Mouse (Mus musculus) neural tube, embryonic 15.5 days (tissue): ENCODE results near the gene Akap2. TPM values are rescaled to one million over a fixed set of nuclear protein-coding genes. Genes with fewer than 3 reads are reported as not detected.
A peak's percentile ranks its signal among the peaks of the same experiment; 100 is the strongest.

ENCODE experiments used
- ATAC-seq: fragments of 200-750 bp; cut with Nextera tagmentation; 2 replicates; pipeline ENCODE4 v1.8.0; 2017; ENCODE audit warnings: mild to moderate bottlenecking, moderate TSS enrichment, moderate library complexity; ENCODE audit not compliant: low FRiP score
- H3K27ac ChIP-seq: fragments of 300-500 bp; sonication (generic); replicated peaks from 2 replicates; pipeline ENCODE4 v1.5.1; 2015; ENCODE audit warnings: mild to moderate bottlenecking, inconsistent platforms
- H3K27me3 ChIP-seq: fragments of 300-500 bp; sonication (generic); replicated peaks from 2 replicates; pipeline ENCODE4 v1.6.1; 2015; ENCODE audit warnings: inconsistent platforms
- H3K36me3 ChIP-seq: fragments of 300-500 bp; sonication (generic); 2 replicates; pipeline ENCODE4 v1.6.1; 2015; ENCODE audit warnings: inconsistent platforms
- H3K4me1 ChIP-seq: fragments of 300-500 bp; sonication (generic); 2 replicates; pipeline ENCODE4 v1.6.1; 2015; ENCODE audit warnings: inconsistent platforms
- H3K4me2 ChIP-seq: fragments of 300-500 bp; sonication (generic); 2 replicates; pipeline ENCODE4 v1.6.1; 2015; ENCODE audit warnings: inconsistent platforms, mild to moderate bottlenecking, moderate library complexity
- H3K4me3 ChIP-seq: fragments of 300-500 bp; sonication (generic); replicated peaks from 2 replicates; pipeline ENCODE4 v1.5.1; 2015; ENCODE audit warnings: mild to moderate bottlenecking, inconsistent platforms
- H3K9ac ChIP-seq: fragments of 300-500 bp; sonication (generic); replicated peaks from 2 replicates; pipeline ENCODE4 v1.6.1; 2015; ENCODE audit warnings: mild to moderate bottlenecking, inconsistent platforms
- H3K9me3 ChIP-seq: fragments of 300-500 bp; sonication (generic); replicated peaks from 2 replicates; pipeline ENCODE4 v1.6.1; 2016; ENCODE audit warnings: inconsistent platforms
- WGBS: fragments of 180-500 bp; shearing (Covaris S2); methylation state at CpG from one replicate; pipeline ENCODE4 v1.1.7; 2015; ENCODE audit warnings: mixed read lengths; 5-methylcytosine and 5-hydroxymethylcytosine counted together
- polyA plus RNA-seq: library from polyadenylated mRNA; unstranded; fragments of >200 nt; fragmentation: Nextera tagmentation; extraction: Ambion mirVana; gene quantifications from 2 replicates; pipeline ENCODE4 v1.2.1, GENCODE M21; 2015

Akap2 gene
- polyA plus RNA-seq, 1 experiment from 2014 or later = 11.0 TPM

GRCm38 (mm10) chr4:57820839-57821374 lies 103.5 kb downstream of the Akap2 start:
- Histone ChIP-seq H3K27ac (no peak overlapping the region), H3K4me1 (peaks cover 29% of the 10 kb centered on the region), H3K9me3 (no peaks in the 10 kb centered on the region), H3K9ac (no peak overlapping the region), H3K4me3 (no peak overlapping the region), H3K27me3 (no peaks in the 10 kb centered on the region), H3K36me3 (no peaks in the 10 kb centered on the region), H3K4me2 (no peak overlapping the region)
- no peak for ATAC-seq
- 93% methylated on average over 24 of the region's 24 CpGs for WGBS

GRCm38 (mm10) chr4:57821556-57822356 lies 104.3 kb downstream of the Akap2 start:
- peaks cover 29% of the 10 kb centered on the region for H3K4me1 ChIP-seq
- peak overlapping the region; percentile 19; the same call in 1 of the 2 replicates for H3K4me3 ChIP-seq
- no peaks in the 10 kb centered on the region for H3K36me3 ChIP-seq
- no peaks in the 10 kb centered on the region for H3K9me3 ChIP-seq
- H3K9ac ChIP-seq = 0 out of 2 replicates have a peak overlapping the region, but pooled peaks have one; percentile 26
- H3K27me3 ChIP-seq = no peaks in the 10 kb centered on the region
- peak overlapping the region; percentile 77 for H3K27ac ChIP-seq
- H3K4me2 ChIP-seq = peak overlapping the region; percentile 49
- ATAC-seq = peak; percentile 81
- 7% methylated on average over 11 of the region's 11 CpGs for WGBS

- Histone ChIP-seq H3K27me3 (no peaks in the 10 kb centered on the region), H3K4me1 (peaks cover 29% of the 10 kb centered on the region), H3K27ac (no peak overlapping the region), H3K36me3 (no peaks in the 10 kb centered on the region), H3K4me2 (no peak overlapping the region), H3K9ac (no peak overlapping the region), H3K4me3 (no peak overlapping the region), H3K9me3 (no peaks in the 10 kb centered on the region)
- WGBS = 88% methylated on average over 5 of the region's 5 CpGs
- ATAC-seq = no peak
Measured at GRCm38 (mm10) chr4:57822641-57823040, 105.2 kb downstream of the Akap2 start.

GRCm38 (mm10) chr4:57824626-57825240 lies 107.3 kb downstream of the Akap2 start:
- Histone ChIP-seq H3K9ac (no peak overlapping the region), H3K4me2 (no peak overlapping the region), H3K27ac (no peak overlapping the region), H3K9me3 (no peaks in the 10 kb centered on the region), H3K36me3 (no peaks in the 10 kb centered on the region), H3K4me1 (peaks cover 32% of the 10 kb centered on the region), H3K27me3 (no peaks in the 10 kb centered on the region), H3K4me3 (no peak overlapping the region)
- whole genome bisulfite sequencing = 16% methylated on average over 8 of the region's 8 CpGs
- no peak for ATAC-seq

GRCm38 (mm10) chr4:57826272-57826671 lies 108.8 kb downstream of the Akap2 start:
- Histone ChIP-seq H3K27me3 (no peaks in the 10 kb centered on the region), H3K4me2 (no peak overlapping the region), H3K9ac (no peak overlapping the region), H3K36me3 (no peaks in the 10 kb centered on the region), H3K4me3 (no peak overlapping the region), H3K9me3 (no peaks in the 10 kb centered on the region), H3K27ac (no peak overlapping the region), H3K4me1 (peaks cover 32% of the 10 kb centered on the region)
- WGBS = 88% methylated on average over 7 of the region's 7 CpGs
- ATAC-seq = no peak

GRCm38 (mm10) chr4:57829131-57829530 lies 111.7 kb downstream of the Akap2 start:
- H3K4me2 ChIP-seq = no peak overlapping the region
- H3K4me3 ChIP-seq = no peak overlapping the region
- peaks cover 25% of the 10 kb centered on the region for H3K4me1 ChIP-seq
- no peak overlapping the region for H3K9ac ChIP-seq
- WGBS = 77% methylated on average over 9 of the region's 9 CpGs
- H3K27ac ChIP-seq = no peak overlapping the region
- no peaks in the 10 kb centered on the region for H3K36me3 ChIP-seq
- no peaks in the 10 kb centered on the region for H3K27me3 ChIP-seq
- no peaks in the 10 kb centered on the region for H3K9me3 ChIP-seq
- ATAC-seq = no peak

- peaks cover 19% of the 10 kb centered on the region for H3K4me1 ChIP-seq
- H3K4me3 ChIP-seq = no peak overlapping the region
- WGBS = 44% methylated on average over 3 of the region's 3 CpGs
- no peaks in the 10 kb centered on the region for H3K27me3 ChIP-seq
- no peaks in the 10 kb centered on the region for H3K9me3 ChIP-seq
- H3K4me2 ChIP-seq = no peak overlapping the region
- no peak overlapping the region for H3K9ac ChIP-seq
- no peaks in the 10 kb centered on the region for H3K36me3 ChIP-seq
- ATAC-seq = no peak
- no peak overlapping the region for H3K27ac ChIP-seq
Measured at GRCm38 (mm10) chr4:57829740-57830139, 112.3 kb downstream of the Akap2 start.

GRCm38 (mm10) chr4:57832318-57832717 lies 114.9 kb downstream of the Akap2 start:
- H3K9ac ChIP-seq = no peak overlapping the region
- WGBS = 39% methylated on average over 7 of the region's 7 CpGs
- H3K4me3 ChIP-seq = no peak overlapping the region
- peaks cover 16% of the 10 kb centered on the region for H3K4me1 ChIP-seq
- H3K9me3 ChIP-seq = no peaks in the 10 kb centered on the region
- H3K27me3 ChIP-seq = no peaks in the 10 kb centered on the region
- no peak overlapping the region for H3K27ac ChIP-seq
- no peak overlapping the region for H3K4me2 ChIP-seq
- ATAC-seq = no peak
- no peaks in the 10 kb centered on the region for H3K36me3 ChIP-seq

- ATAC-seq = no peak; the same call in 1 of the 2 replicates
- WGBS = 65% methylated on average over 4 of the region's 4 CpGs
- H3K9ac ChIP-seq = no peak overlapping the region
- no peak overlapping the region for H3K4me2 ChIP-seq
- H3K4me3 ChIP-seq = no peak overlapping the region
- H3K27ac ChIP-seq = no peak overlapping the region
- H3K4me1 ChIP-seq = peaks cover 16% of the 10 kb centered on the region
- H3K27me3 ChIP-seq = no peaks in the 10 kb centered on the region
- H3K9me3 ChIP-seq = no peaks in the 10 kb centered on the region
- H3K36me3 ChIP-seq = no peaks in the 10 kb centered on the region
Measured at GRCm38 (mm10) chr4:57833060-57833459, 115.6 kb downstream of the Akap2 start.

GRCm38 (mm10) chr4:57834141-57834540 lies 116.7 kb downstream of the Akap2 start:
- H3K9ac ChIP-seq = no peak overlapping the region
- 73% methylated on average over 4 of the region's 4 CpGs for WGBS
- H3K4me3 ChIP-seq = no peak overlapping the region
- no peak overlapping the region for H3K27ac ChIP-seq
- no peak for ATAC-seq
- no peaks in the 10 kb centered on the region for H3K27me3 ChIP-seq
- H3K9me3 ChIP-seq = no peaks in the 10 kb centered on the region
- H3K36me3 ChIP-seq = no peaks in the 10 kb centered on the region
- no peak overlapping the region for H3K4me2 ChIP-seq
- peaks cover 16% of the 10 kb centered on the region for H3K4me1 ChIP-seq

- no peaks in the 10 kb centered on the region for H3K36me3 ChIP-seq
- H3K4me3 ChIP-seq = no peak overlapping the region
- H3K4me2 ChIP-seq = no peak overlapping the region
- no peak overlapping the region for H3K27ac ChIP-seq
- no peak overlapping the region for H3K9ac ChIP-seq
- no peaks in the 10 kb centered on the region for H3K27me3 ChIP-seq
- WGBS = 54% methylated on average over 9 of the region's 9 CpGs
- H3K4me1 ChIP-seq = peaks cover 11% of the 10 kb centered on the region; the same call in 1 of the 2 replicates
- ATAC-seq = no peak
- no peaks in the 10 kb centered on the region for H3K9me3 ChIP-seq
Measured at GRCm38 (mm10) chr4:57837089-57837488, 119.6 kb downstream of the Akap2 start.

GRCm38 (mm10) chr4:57839343-57839742 lies 121.9 kb downstream of the Akap2 start:
- Histone ChIP-seq H3K9ac (no peak overlapping the region), H3K27me3 (no peaks in the 10 kb centered on the region), H3K27ac (no peak overlapping the region), H3K9me3 (no peaks in the 10 kb centered on the region), H3K4me3 (no peak overlapping the region), H3K4me2 (no peak overlapping the region), H3K36me3 (no peaks in the 10 kb centered on the region), H3K4me1 (no peaks in the 10 kb centered on the region)
- ATAC-seq = no peak
- 83% methylated on average over 4 of the region's 4 CpGs for WGBS
